Mouse (Mus musculus): ENCODE results near the gene Rhoc. TPM values are rescaled to one million over a fixed set of nuclear protein-coding genes. Genes with fewer than 3 reads are reported as not detected.

Gene Rhoc
- total and polyA plus RNA-seq, 3 experiments, result 1.2 to 8.3 (median 7.9) TPM

- Histone ChIP-seq H3K4me2 (ENCODE audit: insufficient read depth, low read depth, poor library complexity, severe bottlenecking) (peak overlapping the region; percentile 55), H3K27ac (ENCODE audit: insufficient read depth, low read depth) (no peak overlapping the region), H3K36me3 (replicated peaks in 1 of 2; ENCODE audit: control insufficient read depth in 1 of 2, insufficient read depth in 1 of 2, low read length in 1 of 2) (peaks cover 8 to 45% of the 10 kb centered on the region in 2 experiments), H3K79me2 (replicated peaks; ENCODE audit: control insufficient read depth, extremely low read depth, insufficient read depth, poor library complexity, severe bottlenecking) (no peaks in the 10 kb centered on the region), H3K9me3 (replicated peaks; ENCODE audit: low read length) (no peaks in the 10 kb centered on the region), H3K9ac (ENCODE audit: insufficient read depth, low read depth) (peak overlapping the region; percentile 35), H3K4me1 (ENCODE audit: control insufficient read depth in 1 of 2, insufficient read depth in 2 of 2) (peaks cover 5 to 45% of the 10 kb centered on the region in 2 experiments; a peak in 3 of 4 replicates), H3K27me3 (replicated peaks) (no peaks in the 10 kb centered on the region), H3K4me3 (replicated peaks in 1 of 3; ENCODE audit: low read depth in 2 of 3, low read length in 2 of 3, poor library complexity in 1 of 3) (peak overlapping the region; percentile 48 to 67 (median 52))
- in situ Hi-C loops (cut with MboI; ENCODE audit: low pct_ligation_motif_present, low pct_unique_long_range_greater_than_20kb, low sequenced_read_pairs) (loop anchor here (10.0 kb wide), 2 partner anchors 176 to 266 kb away; partner anchors contain the start of genes Cttnbp2nl and Wnt2b), dilution Hi-C loops (cut with MboI; ENCODE audit: extremely low pct_ligation_motif_present, extremely low pct_unique_long_range_greater_than_20kb, low sequenced_read_pairs) (no loop called here)
- TF ChIP-seq POLR2A (IDR thresholded peaks at IDR 0.05; ENCODE audit: low read depth, low read length) (peak; percentile 37; the same call in 1 of the 2 replicates), TCF12 (IDR thresholded peaks at IDR 0.05; ENCODE audit: low read depth, low read length) (peak; percentile 37; the same call in 1 of the 2 replicates), EP300 (IDR thresholded peaks at IDR 0.05; ENCODE audit: low read length) (no peak), MXI1 (IDR thresholded peaks at IDR 0.05; ENCODE audit: low read depth, low read length) (no peak; the same call in 1 of the 2 replicates), MAZ (IDR thresholded peaks at IDR 0.05; ENCODE audit: low read depth, low read length) (peak; percentile 46; the same call in 1 of the 2 replicates), SIN3A (IDR thresholded peaks at IDR 0.05; ENCODE audit: low read length) (peak; percentile 28; the same call in 1 of the 2 replicates), ZC3H11A (IDR thresholded peaks at IDR 0.05; ENCODE audit: low read depth, low read length) (no peak), RCOR1 (conservative IDR thresholded peaks at IDR 0.05; ENCODE audit: low read depth, low read length) (no peak), SMC3 (IDR thresholded peaks at IDR 0.05; ENCODE audit: low read depth, low read length) (peak; percentile 69), RAD21 (IDR thresholded peaks at IDR 0.05; ENCODE audit: low read depth, low read length) (peak; percentile 73), CTCF (conservative IDR thresholded peaks at IDR 0.05 in 1 of 2, IDR thresholded peaks at IDR 0.05 in 1 of 2; ENCODE audit: low read depth in 2 of 2, low read length in 2 of 2) (peak in 1 of 2 experiments; percentile 74; a peak in 2 of 4 replicates), MEF2A (IDR thresholded peaks at IDR 0.05; ENCODE audit: borderline replicate concordance, low read depth, low read length) (no peak), USF1 (IDR thresholded peaks at IDR 0.05; ENCODE audit: low read depth, low read length) (no peak)
- DNase-seq (ENCODE audit: extremely low read depth), result no peak
Observed at GRCm38 (mm10) chr3:104788561-104789311, 561 bp downstream of the Rhoc start.

- peak overlapping the region; percentile 55 for H3K4me2 ChIP-seq (ENCODE audit: insufficient read depth, low read depth, poor library complexity, severe bottlenecking)
- DNase-seq (ENCODE audit: extremely low read depth), result no peak
- in situ Hi-C loops (cut with MboI; ENCODE audit: low pct_ligation_motif_present, low pct_unique_long_range_greater_than_20kb, low sequenced_read_pairs), result loop anchor here (10.0 kb wide), 2 partner anchors 176 to 266 kb away; partner anchors contain the start of genes Cttnbp2nl and Wnt2b
- no peak overlapping the region for H3K27ac ChIP-seq (ENCODE audit: insufficient read depth, low read depth)
- dilution Hi-C loops (cut with MboI; ENCODE audit: extremely low pct_ligation_motif_present, extremely low pct_unique_long_range_greater_than_20kb, low sequenced_read_pairs), result no loop called here
- H3K4me3 ChIP-seq (replicated peaks in 1 of 3; ENCODE audit: low read depth in 2 of 3, low read length in 2 of 3, poor library complexity in 1 of 3), result peak overlapping the region; percentile 48 to 67 (median 52)
- peaks cover 5 to 51% of the 10 kb centered on the region in 2 experiments; a peak in 3 of 4 replicates for H3K4me1 ChIP-seq (ENCODE audit: control insufficient read depth in 1 of 2, insufficient read depth in 2 of 2)
- no peaks in the 10 kb centered on the region for H3K27me3 ChIP-seq (replicated peaks)
- peak overlapping the region; percentile 35 for H3K9ac ChIP-seq (ENCODE audit: insufficient read depth, low read depth)
- no peaks in the 10 kb centered on the region for H3K79me2 ChIP-seq (replicated peaks; ENCODE audit: control insufficient read depth, extremely low read depth, insufficient read depth, poor library complexity, severe bottlenecking)
- H3K9me3 ChIP-seq (replicated peaks; ENCODE audit: low read length), result no peaks in the 10 kb centered on the region
- TF ChIP-seq ZMIZ1 (IDR thresholded peaks at IDR 0.05; ENCODE audit: low read depth, low read length), result no peak
- TF ChIP-seq ZC3H11A (IDR thresholded peaks at IDR 0.05; ENCODE audit: low read depth, low read length), result no peak
- TF ChIP-seq UBTF (IDR thresholded peaks at IDR 0.05; ENCODE audit: low read depth, low read length), result no peak
- no peak for TF ChIP-seq PAX5 (IDR thresholded peaks at IDR 0.05; ENCODE audit: low read length)
- H3K36me3 ChIP-seq (replicated peaks in 1 of 2; ENCODE audit: control insufficient read depth in 1 of 2, insufficient read depth in 1 of 2, low read length in 1 of 2), result peaks cover 8 to 41% of the 10 kb centered on the region in 2 experiments
Observed at GRCm38 (mm10) chr3:104789312-104789605, 1.1 kb downstream of the Rhoc start.

Data from CH12.LX (cell line).